Mouse (Mus musculus) cerebellum, postnatal 10 days (tissue): Measurements from ENCODE around the gene Zfhx3.

Experiments
- DNase-seq, 2 experiments: peaks; one replicate each; pipeline ENCODE4 v3.0.0; 2021; ENCODE audit warnings: mixed read lengths in 2 of 2

Gene Zfhx3

GRCm38 (mm10) chr8:108595721-108596495 is 653.5 kb downstream of the Zfhx3 start:
- no peak for DNase-seq

DNA sequence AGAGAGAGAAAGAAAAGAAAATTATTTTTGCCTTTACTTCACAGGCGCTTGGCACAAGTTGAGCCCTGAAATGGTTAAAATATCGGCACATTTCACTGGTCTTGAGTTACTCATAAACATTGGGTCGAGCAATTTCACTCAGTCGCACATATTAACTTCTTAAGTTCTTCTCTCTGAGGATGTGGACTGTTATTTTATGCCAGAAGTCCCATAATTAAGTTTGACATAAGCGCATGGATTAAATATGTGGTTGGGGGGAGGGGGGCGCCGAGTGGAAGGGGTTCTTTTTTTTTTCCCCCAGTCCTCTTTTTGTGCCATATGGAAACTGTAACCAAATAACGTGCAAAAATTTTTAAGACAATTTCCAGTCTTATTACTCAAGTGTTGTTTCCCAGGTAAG is 656.6 kb downstream of the Zfhx3 start:
- DNase-seq = no peak

GRCm38 (mm10) chr8:108599558-108599957 is 657.1 kb downstream of the Zfhx3 start:
- DNase-seq = no peak

DNA sequence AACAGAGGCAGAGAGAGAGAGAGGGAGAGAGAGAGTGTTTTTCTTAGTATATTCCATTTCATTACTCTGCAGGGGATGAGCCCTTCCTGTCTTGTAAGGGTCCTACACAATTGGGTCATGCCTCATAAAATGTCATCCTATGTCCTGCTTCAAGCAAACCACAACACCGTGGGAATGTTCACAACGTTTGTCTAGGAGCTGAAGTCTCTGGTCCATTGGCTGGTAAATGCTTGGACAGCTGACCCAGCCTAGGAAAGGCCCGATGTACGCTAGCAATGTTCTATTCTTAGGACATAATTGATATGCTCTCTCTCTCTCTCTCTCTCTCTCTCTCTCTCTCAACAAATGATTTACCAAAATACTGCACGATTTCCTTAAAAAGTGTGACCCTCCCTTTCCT is 666.2 kb downstream of the Zfhx3 start:
- DNase-seq = no peak

DNA sequence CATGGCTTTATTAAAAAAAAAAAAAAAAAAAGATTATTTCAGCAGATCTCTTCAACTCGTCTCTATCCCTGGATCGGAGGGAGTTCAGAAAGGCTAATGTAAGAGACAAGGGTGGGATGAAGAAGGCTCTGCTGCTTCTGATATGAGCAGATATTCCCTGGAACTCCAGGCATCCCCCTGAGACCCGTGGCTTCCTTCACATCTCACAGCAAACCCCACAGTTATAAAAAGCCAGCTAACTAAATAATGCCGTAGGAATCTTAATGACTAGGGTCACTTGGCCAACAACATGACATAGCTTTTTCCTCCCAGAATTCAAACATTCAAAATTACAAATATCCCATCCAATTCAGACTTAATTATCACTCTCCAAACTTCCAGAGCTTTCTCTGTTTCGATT is 666.7 kb downstream of the Zfhx3 start:
- no peak for DNase-seq

DNA sequence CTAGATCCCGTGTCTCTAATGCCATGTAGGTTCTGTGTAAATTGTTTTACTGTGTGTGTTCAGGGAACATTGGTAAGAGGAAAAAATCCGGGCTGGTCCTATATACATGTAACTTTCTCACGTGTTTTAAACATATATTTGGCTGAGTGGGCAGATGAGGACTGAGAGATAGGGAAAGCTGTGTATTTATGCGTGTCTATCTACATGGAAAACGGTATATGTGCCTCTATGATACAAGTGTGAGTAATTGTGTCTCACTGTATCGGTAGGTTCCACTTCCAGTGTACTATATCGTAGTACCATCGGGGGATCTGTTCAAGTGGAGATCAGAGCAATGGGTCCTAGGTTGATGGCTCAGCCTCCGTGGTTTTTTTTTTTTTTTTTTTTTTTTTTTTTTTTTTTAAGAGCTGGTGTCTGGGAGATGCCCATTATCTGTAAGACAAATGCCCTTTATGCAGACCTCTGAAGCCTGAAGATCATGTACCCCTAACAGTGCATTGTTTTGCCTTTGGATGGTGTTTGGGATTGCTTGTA is 668.8 kb downstream of the Zfhx3 start:
- DNase-seq = no peak

DNA sequence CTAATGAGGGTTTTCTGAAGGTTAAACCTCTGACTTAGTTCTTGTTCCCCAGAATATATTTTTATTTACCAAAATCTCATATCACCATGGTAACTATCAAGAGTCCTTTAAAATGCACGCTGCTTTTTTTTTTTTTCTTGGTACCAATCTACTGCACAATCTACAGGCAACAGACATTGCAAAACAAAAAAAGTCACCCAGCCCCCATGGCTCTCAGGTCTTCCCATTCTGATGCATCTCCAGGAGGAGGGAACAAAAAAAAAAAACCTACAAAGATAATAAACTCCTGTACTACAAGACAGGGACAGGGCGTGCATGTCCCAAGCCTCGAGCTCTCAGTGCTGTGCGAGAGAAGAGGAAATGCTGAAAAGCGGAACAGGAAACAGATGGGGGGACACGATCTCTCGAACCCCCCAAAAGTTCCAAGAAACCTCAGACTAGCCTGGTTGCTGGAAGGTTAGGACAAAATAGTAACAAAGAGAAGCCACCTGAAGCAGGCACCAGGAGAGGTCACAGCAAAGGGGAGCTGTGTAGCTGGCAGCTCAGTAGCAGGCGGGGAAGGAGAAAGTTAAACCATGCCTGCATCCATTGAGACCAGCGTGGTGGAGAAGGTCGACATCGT is 669.5 kb downstream of the Zfhx3 start:
- no peak for DNase-seq

- no peak for DNase-seq
Observed at GRCm38 (mm10) chr8:108612815-108613214, 670.4 kb downstream of the Zfhx3 start.

DNA sequence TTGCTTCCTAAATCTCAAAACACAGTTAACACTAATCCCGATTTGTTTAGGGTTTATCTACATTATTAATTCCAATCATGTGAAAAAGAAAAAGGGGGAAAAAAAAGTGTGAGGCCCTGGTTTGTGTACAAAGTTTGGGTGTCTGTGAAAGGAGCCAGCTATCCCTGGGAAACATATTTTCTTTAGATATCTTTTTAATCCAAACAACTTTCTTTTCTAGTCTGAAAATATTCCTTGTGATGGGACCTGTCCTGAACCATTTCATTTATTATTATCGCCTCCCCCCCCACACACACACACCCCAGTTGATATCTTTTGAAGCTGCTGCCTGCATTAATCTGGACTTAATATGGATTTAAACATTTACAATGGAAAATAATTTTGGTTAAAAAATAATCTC is 670.8 kb downstream of the Zfhx3 start:
- no peak for DNase-seq

DNA sequence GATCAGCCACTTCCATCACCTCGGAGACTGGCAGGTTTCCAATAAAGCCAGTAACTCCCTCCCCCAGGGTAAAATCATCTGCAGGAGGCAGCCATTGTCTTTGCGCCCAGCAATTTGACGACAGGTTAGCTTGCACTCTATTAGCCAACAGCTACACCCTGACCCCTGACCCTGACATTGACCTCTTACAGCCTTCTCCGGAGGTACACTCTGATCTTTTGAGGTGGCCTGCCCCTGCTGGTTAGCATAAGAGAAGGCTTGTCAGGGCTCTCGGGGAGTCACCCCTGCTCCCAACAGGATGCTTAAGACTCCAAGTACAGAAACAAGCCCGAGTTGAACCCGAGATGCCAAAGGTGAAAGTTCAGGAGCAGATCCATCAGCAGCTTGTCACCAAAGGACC is 678.9 kb downstream of the Zfhx3 start:
- peak in 1 of 2 experiments; percentile 4 for DNase-seq

GRCm38 (mm10) chr8:108623660-108624059 is 681.2 kb downstream of the Zfhx3 start:
- DNase-seq = no peak

DNA sequence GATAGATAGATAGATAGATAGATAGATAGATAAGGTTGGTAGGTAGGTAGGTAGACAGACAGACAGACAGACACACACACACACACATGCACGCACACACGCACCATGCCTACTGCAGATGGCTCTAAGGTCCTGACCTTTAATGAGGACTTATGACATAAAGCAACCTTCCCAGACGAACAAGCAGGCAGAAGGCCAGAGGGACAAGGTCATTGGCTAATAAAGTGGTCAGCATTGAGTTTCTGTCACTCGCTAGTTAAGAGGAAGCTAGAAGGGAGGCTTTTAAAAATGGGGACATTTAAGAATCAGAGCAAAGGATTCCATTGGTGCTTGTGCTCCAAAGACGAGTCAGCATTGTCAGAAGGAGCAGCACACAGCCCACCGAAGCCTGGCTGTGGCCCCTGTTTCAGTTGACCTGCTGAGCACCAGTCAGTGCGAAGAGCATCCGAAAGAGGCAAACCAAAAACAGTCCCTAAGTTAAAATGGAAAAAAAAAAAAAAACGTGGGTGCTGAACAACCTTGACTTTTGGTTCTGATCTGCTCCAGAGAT is 683.2 kb downstream of the Zfhx3 start:
- DNase-seq = no peak

GRCm38 (mm10) chr8:108631069-108631468 is 688.6 kb downstream of the Zfhx3 start:
- no peak for DNase-seq

GRCm38 (mm10) chr8:108634282-108634681 is 691.8 kb downstream of the Zfhx3 start:
- DNase-seq = no peak

GRCm38 (mm10) chr8:108637887-108638286 is 695.4 kb downstream of the Zfhx3 start:
- no peak for DNase-seq

GRCm38 (mm10) chr8:108645660-108646059 is 703.2 kb downstream of the Zfhx3 start:
- DNase-seq = no peak

DNA sequence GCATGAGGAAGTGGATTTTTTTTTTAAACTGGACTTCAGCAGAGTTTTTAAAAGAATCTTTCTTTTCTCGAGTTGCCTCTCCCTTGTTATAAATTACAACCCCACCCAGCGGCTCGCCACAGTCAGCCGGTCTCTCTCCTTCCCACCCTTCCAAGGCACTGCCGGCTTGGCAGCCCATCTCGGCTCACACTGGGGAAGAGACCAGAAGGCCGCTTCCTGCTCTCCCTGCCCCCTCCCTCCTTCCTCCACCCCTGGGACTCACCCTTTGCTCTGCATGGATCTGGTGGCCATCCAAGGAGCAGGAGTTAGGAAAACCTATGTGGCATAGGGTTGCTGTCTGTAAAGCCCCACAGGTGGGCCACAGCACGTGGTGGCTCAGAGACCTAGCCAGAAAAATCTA is 705.1 kb downstream of the Zfhx3 start:
- DNase-seq = peak; percentile 54 to 72

DNA sequence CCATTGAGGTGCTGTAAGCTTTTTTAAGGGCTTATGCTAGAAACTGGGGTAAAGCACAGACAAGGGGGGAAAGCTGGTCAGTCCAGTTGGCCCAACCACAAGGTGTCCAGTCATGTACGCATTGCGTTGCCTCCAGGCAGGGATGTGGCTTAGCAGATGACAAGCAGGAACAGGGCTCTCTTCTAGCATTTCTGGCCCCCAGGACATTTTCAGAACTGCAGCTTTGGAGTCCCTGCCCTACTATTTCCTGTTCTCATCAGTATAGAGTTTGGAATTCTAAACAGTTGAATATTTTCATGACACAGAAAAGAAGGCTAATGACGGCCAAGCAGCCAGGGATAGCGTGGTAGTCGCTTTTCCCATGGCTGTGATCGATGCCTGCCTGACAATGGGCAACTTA is 706.5 kb downstream of the Zfhx3 start:
- DNase-seq = no peak

DNA sequence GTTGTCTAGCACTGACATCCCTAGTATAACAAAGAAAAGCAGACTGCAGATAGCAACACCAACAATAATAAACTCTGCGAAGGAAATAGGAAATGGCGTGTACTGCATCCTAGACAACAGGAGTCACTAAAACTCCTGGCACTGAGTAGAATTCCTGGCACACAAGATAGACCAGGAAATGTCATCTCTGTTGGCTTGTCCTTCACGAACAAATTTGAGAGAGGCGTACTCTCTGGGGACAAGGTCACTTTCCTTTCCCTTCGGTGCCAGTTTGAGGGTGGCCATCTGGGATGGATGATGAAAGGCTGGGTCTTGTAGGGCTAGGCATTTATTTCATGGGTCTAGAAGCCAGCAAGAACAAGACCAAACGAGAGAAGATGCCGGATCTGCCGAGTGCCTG is 708.4 kb downstream of the Zfhx3 start:
- DNase-seq = no peak

- DNase-seq = no peak
Observed at GRCm38 (mm10) chr8:108661486-108662093, 719.1 kb downstream of the Zfhx3 start.

GRCm38 (mm10) chr8:108662766-108663165 is 720.3 kb downstream of the Zfhx3 start:
- no peak for DNase-seq

DNA sequence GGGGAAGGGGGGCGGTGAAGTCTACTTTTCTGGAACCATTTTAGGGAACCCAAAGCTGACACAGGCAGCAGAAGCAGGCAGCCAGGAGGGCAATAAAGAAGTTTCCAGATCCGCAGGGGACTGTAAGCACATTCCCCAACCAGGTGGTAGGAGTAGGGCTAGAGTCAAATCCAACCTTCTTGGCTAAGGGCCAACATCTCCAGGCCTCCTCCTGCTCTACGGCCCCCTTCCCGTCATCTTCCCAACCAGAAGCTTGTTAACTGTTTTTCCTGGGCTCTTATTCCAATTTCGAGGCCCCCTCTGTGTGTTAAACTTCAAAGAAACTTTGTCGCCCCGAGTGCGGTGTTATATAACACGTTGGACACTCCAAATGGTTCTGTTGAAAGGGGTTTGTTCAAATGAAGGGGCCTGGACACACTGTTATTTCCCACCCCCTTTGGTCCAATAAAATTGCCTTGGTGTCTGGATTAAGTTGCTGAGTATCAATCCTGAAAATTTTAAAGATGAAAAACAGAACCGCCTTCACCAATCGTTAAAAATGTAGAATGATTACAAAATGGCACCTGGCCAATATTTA is 729.6 kb downstream of the Zfhx3 start:
- DNase-seq = no peak

DNA sequence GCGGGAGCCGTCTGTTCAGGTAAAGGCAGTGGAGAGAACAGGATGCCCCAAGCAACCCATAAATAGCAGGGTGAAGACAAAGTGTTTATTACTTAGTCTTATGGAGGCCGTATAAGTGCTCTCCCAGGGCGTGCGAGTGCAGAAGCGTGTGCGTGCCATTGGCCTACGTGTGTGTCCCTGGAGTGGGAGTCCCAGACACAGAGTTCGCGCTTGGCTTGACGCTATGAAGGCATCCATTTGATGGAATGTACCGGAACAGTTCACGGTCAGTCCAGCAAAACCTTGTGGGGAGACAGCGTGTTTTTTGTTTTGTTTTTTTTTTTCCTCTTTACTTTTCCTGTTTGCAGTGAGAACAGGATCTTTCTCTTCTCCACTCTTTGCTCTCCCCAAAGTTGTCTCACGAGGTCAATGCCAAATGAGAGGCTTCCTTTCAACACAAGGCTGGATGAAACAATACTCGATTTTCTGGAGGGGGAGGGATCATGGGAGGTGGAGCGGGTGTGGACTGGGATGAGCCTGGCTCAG is 732.6 kb downstream of the Zfhx3 start:
- no peak for DNase-seq
